Mouse (Mus musculus) E14TG2a.4 (cell line): ENCODE data around the gene Me3.

ENCODE experiments used
- CTCF ChIP-seq: conservative IDR thresholded peaks from 2 replicates; pipeline ENCODE4 v1.5.1; 2014; ENCODE audit warnings: low read length
- NANOG ChIP-seq: IDR thresholded peaks from 2 replicates; pipeline ENCODE4 v1.6.1; 2014; ENCODE audit warnings: borderline replicate concordance, low read length, mixed read lengths

DNA sequence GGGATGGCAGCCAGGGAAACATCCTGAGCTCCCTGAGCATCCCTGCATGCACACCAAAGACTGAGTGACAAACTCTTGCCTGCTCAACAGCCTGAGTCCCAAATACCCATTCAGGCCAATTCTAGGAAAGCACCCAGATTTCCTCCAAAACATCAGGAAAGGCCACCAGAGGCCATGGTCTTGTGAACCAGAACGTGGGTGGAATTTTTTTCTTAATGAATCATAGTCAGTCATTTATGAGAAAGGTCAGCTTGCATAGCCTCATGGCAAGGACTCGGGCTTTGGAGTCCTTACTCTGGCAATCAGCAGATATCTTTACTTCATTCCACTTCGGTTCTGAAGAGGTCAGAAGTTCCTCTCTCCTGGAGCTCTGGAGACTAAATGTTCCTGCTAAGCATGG lies 218.3 kb downstream of the Me3 start:
- no peak for TF ChIP-seq CTCF
- TF ChIP-seq NANOG: no peak
